Mouse (Mus musculus) hindbrain, postnatal 0 days (tissue): Measurements from ENCODE around the gene Sf3a2. TPM values are rescaled to one million over a fixed set of nuclear protein-coding genes. Genes with fewer than 3 reads are reported as not detected.

Experiments used
- ATAC-seq: fragments of 200-750 bp; cut with Nextera tagmentation; 2 replicates; pipeline ENCODE4 v1.8.0; 2017; ENCODE audit warnings: mild to moderate bottlenecking, moderate TSS enrichment, moderate library complexity
- DNase-seq: peaks from one replicate; pipeline ENCODE4 v3.0.0-alpha.2; 2015; ENCODE audit warnings: low spot score
- H3K27ac ChIP-seq: fragments of 300-500 bp; sonication (generic); 2 replicates; pipeline ENCODE4 v1.5.1; 2014; ENCODE audit warnings: mild to moderate bottlenecking
- H3K27me3 ChIP-seq: fragments of 300-500 bp; sonication (generic); 2 replicates; pipeline ENCODE4 v1.6.1; 2014; ENCODE audit warnings: low read length, mixed read lengths; ENCODE audit not compliant: insufficient read depth
- H3K36me3 ChIP-seq: fragments of 300-500 bp; sonication (generic); 2 replicates; pipeline ENCODE4 v1.6.1; 2014; ENCODE audit warnings: low read length, mixed read lengths; ENCODE audit not compliant: insufficient read depth
- H3K4me1 ChIP-seq: fragments of 300-500 bp; sonication (generic); 2 replicates; pipeline ENCODE4 v1.6.1; 2014; ENCODE audit warnings: antibody characterized with exemption, low read length, mixed read lengths; ENCODE audit not compliant: insufficient read depth
- H3K4me2 ChIP-seq: fragments of 300-500 bp; sonication (generic); 2 replicates; pipeline ENCODE4 v1.6.1; 2014; ENCODE audit warnings: low read depth, mild to moderate bottlenecking, low read length, moderate library complexity, mixed read lengths
- H3K4me3 ChIP-seq: fragments of 300-500 bp; sonication (generic); 2 replicates; pipeline ENCODE4 v1.5.1; 2014; ENCODE audit warnings: low read length
- H3K9ac ChIP-seq: fragments of 300-500 bp; sonication (generic); replicated peaks from 2 replicates; pipeline ENCODE4 v1.6.1; 2014; ENCODE audit warnings: mild to moderate bottlenecking, low read length, moderate library complexity, mixed read lengths
- H3K9me3 ChIP-seq: fragments of 300-500 bp; sonication (generic); 2 replicates; pipeline ENCODE4 v1.6.1; 2016; ENCODE audit warnings: low read length, mixed read lengths
- CTCF ChIP-seq: IDR thresholded peaks from 2 replicates; pipeline ENCODE4 v1.5.1; 2016; ENCODE audit warnings: antibody characterized with exemption, control low read depth, low read depth
- WGBS: fragments of 180-500 bp; shearing (Covaris S2); extraction: QIAGEN DNeasy Blood & Tissue Kit; methylation state at CpG from one replicate; pipeline ENCODE4 v1.1.7; 2014; 5-methylcytosine and 5-hydroxymethylcytosine counted together
- polyA plus RNA-seq: library from polyadenylated mRNA; unstranded; fragments of >200 nt; fragmentation: Nextera tagmentation; extraction: Ambion mirVana; gene quantifications from 2 replicates; pipeline ENCODE4 v1.2.1, GENCODE M21; 2015
- total RNA-seq: library from RNA; depleted of rRNA; stranded (reverse); fragments of >200 nt; gene quantifications from 2 replicates; pipeline ENCODE4 v1.2.3, GENCODE M21; 2014

The Sf3a2 gene
- total and polyA plus RNA-seq, 2 experiments from 2014 or later = 14.2 to 53.2 TPM

DNA sequence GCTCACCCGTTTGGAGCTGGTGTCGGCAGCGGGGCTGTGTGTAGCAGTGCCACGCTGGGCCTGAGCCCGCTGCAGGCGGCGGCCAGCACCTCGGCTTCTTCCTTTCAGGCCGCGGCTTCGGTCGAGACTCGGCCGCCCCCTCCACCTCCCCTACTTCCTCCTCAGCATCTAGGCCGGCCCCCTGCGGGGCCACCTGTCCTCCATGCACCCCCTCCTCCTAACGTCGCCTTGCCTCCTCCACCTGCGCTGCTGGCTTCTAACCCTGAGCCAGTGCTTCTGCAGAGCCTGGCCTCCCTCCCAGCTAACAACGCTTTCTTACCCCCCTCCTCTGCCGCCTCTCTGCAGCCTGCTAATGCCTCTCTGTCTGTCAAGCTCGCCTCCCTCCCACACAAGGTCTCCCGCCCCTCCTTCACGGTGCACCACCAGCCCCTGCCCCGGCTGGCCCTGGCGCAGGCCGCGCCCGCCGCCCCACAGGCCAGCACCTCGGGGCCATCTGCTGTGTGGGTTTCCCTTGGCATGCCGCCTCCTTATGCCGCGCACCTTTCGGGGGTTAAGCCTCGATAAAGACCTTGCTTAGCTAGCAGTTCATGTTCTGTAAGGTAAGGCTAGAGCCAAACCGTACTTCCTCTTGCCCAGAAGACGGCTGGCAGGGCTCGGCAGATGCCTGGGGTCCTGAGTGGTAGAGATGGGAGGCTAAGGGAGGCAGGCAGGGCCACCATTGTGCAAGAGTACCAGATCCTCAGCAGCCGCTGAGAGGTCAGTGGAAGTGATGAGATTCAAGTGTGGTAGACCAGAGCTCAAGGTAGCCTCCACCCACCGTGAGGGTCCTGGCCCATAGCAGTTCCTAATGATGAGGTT is 5.6 kb upstream of the Sf3a2 start:
- no peak for TF ChIP-seq CTCF
- 64% methylated on average over 40 of the region's 41 CpGs for WGBS

DNA sequence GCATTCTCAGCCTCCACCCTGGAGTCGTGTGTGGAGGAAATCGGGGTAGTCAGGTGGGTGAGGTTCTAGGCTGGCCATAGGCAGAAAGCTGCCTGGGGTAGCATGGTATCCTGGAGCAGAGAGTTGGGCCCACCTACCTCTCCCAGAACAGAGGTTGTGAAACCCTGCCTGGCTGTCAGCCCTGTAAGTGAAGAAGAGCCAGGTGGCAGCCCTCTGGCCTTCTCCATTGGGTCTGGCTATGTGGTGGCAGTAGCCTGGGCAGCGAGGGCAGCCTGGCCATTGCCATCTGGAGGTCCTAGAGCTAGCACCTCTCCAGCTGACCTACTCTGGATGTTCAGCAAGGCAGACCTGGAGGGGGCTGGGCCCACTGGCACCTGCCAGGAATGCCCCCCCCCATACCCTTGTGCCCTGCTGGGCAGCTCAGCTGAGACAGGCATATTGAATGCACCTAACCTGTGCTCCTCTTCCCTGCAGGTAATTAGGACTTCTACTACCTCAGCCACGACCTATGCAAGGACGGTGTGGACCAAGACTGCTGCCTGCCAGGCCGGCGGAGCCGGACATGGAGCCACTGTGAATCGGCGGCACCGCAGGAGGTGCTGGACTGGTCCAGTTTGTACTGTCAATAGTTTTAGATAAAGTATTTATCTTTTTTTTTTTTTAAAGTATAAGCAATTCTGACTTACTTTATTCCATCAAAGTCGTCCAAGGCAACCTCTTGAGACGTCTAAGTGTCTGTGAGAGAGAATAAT is 4.8 kb upstream of the Sf3a2 start:
- Histone ChIP-seq H3K4me2 (no peak overlapping the region), H3K9ac (no peak overlapping the region), H3K4me1 (peaks cover 6% of the 10 kb centered on the region), H3K27ac (peak overlapping the region; percentile 41; the same call in 1 of the 2 replicates), H3K27me3 (no peaks in the 10 kb centered on the region), H3K36me3 (peaks cover 49% of the 10 kb centered on the region), H3K9me3 (no peaks in the 10 kb centered on the region), H3K4me3 (no peak overlapping the region)
- DNase-seq = no peak
- ATAC-seq = no peak
- WGBS = 88% methylated on average over 13 of the region's 13 CpGs
- TF ChIP-seq CTCF = no peak

More for the DNA sequence above, 5.6 kb upstream of the Sf3a2 start:
- H3K4me2 ChIP-seq = no peak overlapping the region
- no peak overlapping the region for H3K9ac ChIP-seq
- H3K27me3 ChIP-seq = no peaks in the 10 kb centered on the region
- H3K36me3 ChIP-seq = peaks cover 56% of the 10 kb centered on the region
- H3K4me3 ChIP-seq = no peak overlapping the region
- H3K4me1 ChIP-seq = peaks cover 6% of the 10 kb centered on the region
- no peaks in the 10 kb centered on the region for H3K9me3 ChIP-seq
- ATAC-seq = peak; percentile 31
- H3K27ac ChIP-seq = peak overlapping the region; percentile 41
- DNase-seq = peak; percentile 40

DNA sequence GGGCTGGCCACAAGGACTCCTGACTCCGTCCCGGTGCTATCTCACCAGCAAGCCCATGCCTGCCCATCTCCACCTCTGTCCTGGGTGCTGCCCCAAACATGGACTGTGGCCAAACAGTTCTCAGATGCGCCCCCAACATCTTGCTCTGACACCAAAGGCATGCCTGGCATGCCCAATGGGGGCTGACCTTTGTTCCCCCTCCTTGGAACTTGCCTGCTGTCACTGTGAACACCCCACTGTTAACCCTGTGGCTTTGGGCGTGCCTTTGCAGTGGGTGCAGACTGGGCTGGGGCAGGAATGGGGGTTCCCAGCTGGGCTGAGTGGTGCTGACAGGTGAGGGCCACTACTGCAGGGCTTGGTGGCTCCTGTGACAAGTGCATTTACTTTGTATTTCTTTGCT is 4.2 kb upstream of the Sf3a2 start:
- Histone ChIP-seq H3K4me1 (peaks cover 6% of the 10 kb centered on the region), H3K27ac (no peak overlapping the region), H3K9ac (no peak overlapping the region), H3K9me3 (no peaks in the 10 kb centered on the region), H3K4me3 (no peak overlapping the region), H3K27me3 (no peaks in the 10 kb centered on the region), H3K36me3 (peaks cover 43% of the 10 kb centered on the region), H3K4me2 (no peak overlapping the region)
- WGBS = 84% methylated on average over 4 of the region's 4 CpGs
- no peak for DNase-seq
- no peak for ATAC-seq
- TF ChIP-seq CTCF = no peak

DNA sequence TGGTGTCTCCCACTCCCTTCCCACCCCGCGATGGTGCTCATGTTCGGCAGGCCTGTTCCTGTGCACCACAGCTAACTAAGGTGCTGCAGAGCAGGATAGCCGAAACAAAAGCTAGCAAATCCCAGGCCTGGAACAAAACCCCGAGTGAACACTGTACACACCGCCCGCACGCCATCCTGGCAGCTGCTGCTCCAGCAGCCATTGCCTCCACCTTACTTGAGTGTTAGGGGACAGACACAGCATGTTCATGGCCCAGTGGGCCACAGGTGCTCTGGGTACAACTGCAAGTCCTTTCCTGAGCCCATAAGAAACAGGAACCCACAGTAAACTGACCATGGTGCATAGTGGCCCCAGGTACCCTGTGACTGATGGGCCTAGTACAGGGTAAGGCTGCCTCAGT is 3.2 kb upstream of the Sf3a2 start:
- TF ChIP-seq CTCF = no peak
- ATAC-seq (no peak), DNase-seq (no peak)
- Histone ChIP-seq H3K27me3 (no peaks in the 10 kb centered on the region), H3K9ac (no peak overlapping the region; the same call in 1 of the 2 replicates), H3K27ac (no peak overlapping the region), H3K4me2 (no peak overlapping the region), H3K36me3 (peaks cover 36% of the 10 kb centered on the region), H3K4me3 (no peak overlapping the region), H3K9me3 (no peaks in the 10 kb centered on the region), H3K4me1 (peaks cover 11% of the 10 kb centered on the region)
- 84% methylated on average over 8 of the region's 8 CpGs for WGBS

DNA sequence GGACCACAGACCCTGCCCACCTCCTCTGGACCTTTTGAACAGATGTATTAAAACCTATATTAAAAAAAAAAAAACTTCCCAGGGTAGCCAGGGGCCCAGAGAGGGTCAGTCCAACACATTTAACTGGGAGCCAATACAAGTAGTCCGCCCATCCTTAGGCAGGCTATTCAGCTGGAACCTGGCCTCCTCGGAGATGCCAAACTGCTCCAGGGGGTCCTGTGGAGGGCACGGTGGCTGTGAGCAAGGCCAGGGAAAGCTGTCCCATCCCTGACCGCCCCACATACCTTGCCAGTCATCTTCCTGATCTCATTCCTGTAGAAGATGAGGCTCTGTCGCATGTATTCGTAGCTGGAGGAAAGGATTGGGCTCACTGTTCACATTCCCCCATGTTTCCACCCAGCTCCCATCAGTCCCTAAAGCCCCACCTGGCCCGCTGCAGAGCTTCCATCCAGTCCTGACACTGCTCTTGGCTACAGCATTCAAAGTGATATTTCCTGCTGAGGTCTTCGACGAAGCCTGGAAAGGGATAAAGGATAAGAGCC is 1.6 kb upstream of the Sf3a2 start:
- Histone ChIP-seq H3K27me3 (no peaks in the 10 kb centered on the region), H3K4me2 (peak overlapping the region; percentile 97), H3K27ac (no peak overlapping the region), H3K9me3 (no peaks in the 10 kb centered on the region), H3K9ac (peak overlapping the region; percentile 96; the same call in 1 of the 2 replicates), H3K4me3 (no peak overlapping the region), H3K36me3 (peaks cover 26% of the 10 kb centered on the region), H3K4me1 (peaks cover 13% of the 10 kb centered on the region)
- ATAC-seq = no peak
- WGBS = 73% methylated on average over 9 of the region's 9 CpGs
- no peak for DNase-seq
- TF ChIP-seq CTCF = no peak

DNA sequence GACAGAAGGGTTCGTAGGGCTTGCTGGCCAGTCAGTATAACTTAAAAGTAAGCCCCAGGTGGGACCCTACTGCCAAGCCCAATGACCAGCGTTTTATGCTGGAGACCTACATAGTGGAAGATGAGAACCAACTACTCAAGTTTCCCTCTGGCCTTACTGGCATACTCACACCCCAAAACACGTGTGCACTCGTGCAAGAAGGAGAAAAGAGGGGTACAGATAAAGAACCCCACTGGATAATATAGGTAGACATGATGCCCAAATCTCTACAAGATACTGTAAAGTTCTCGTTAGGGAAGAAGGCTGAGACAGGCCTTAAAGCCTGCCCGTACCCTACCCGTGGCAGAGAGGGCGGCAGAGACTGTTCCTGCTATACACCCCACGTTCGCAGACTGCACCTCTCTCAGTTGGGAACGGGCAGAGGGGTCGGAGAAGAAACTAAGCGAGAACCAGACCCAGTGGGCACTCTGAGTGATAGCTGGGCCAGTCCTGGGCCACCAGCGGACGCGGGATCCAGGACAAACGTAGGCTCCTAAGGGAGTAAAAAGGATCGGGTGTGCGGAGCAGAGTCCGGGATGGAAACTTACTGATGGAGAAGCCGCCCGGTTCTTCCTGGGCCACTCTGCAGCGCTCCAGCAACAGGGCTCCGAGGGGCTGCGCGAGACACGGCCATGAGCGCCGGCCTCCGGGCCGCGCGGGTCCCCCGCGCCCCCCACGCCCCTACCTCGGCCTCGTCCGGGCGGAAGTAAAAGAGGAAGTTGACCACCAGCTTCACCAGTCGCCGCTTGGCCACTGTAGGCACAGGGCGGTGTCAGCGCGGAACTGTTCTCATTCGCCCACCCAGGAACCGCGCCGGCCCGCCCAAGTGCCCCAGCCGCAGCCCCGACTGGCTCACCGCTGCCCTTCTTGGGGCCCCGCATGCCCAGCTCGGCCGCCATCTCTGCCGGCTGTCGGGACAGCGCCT is 530 bp upstream of the Sf3a2 start:
- Histone ChIP-seq H3K27ac (peak overlapping the region; percentile 97), H3K27me3 (no peaks in the 10 kb centered on the region), H3K9ac (peak overlapping the region; percentile 96), H3K9me3 (no peaks in the 10 kb centered on the region), H3K4me2 (peak overlapping the region; percentile 97), H3K4me1 (peaks cover 13% of the 10 kb centered on the region), H3K4me3 (peak overlapping the region; percentile 87), H3K36me3 (peaks cover 29% of the 10 kb centered on the region)
- peak; percentile 83 for ATAC-seq
- DNase-seq = peak; percentile 85
- 3% methylated on average over 56 of the region's 59 CpGs for WGBS
- TF ChIP-seq CTCF = 0 out of 2 replicates have a peak, but pooled peaks have one; percentile 2
